Mouse (Mus musculus) liver, embryonic 14.5 days (tissue): ENCODE measurements around the gene Btbd16.

Experiments
- CTCF ChIP-seq: IDR thresholded peaks from 2 replicates; pipeline ENCODE4 v1.5.1; 2016; ENCODE audit warnings: antibody characterized with exemption, low read depth, control low read depth
- EP300 ChIP-seq: IDR thresholded peaks from 2 replicates; pipeline ENCODE4 v1.6.1; 2016; ENCODE audit warnings: antibody characterized with exemption, low read depth

GRCm38 (mm10) chr7:130782501-130783050, 8.7 kb downstream of the Btbd16 start:
- TF ChIP-seq CTCF (no peak), EP300 (no peak)
